Mouse (Mus musculus) liver, embryonic 14.5 days (tissue): Measurements from ENCODE around the gene Mitf.

Experiments used
- CTCF ChIP-seq: IDR thresholded peaks from 2 replicates; pipeline ENCODE4 v1.5.1; 2016; ENCODE audit warnings: antibody characterized with exemption, low read depth, control low read depth
- EP300 ChIP-seq: IDR thresholded peaks from 2 replicates; pipeline ENCODE4 v1.6.1; 2016; ENCODE audit warnings: antibody characterized with exemption, low read depth

DNA sequence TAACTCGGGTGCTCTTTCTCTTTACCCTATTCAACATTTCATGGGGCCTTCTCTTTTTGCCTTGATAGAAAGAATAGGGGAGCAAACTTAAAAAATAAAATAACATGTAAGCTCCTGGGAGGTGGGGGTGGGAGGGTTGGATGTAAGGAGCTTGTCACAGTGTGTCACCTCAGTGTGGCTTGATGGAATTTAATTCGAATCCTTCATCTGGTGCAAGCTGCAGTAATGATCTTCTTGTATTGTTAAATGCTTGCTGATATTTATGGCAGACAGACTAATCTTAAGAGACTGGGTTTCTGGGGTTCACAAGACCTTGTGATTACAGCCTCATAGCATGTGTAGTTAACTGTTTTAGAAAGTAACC is 144.0 kb downstream of the Mitf start:
- TF ChIP-seq CTCF (no peak), EP300 (no peak)
